Mouse (Mus musculus): Measurements from ENCODE around the gene Epn1.
A peak's percentile ranks its signal among the peaks of the same experiment; 100 is the strongest.
"Not testable (repeated sequence)": the region's sequence is repeated elsewhere in the genome, so short reads cannot be mapped to it uniquely, and the experiment has no call there.

The Epn1 gene

GRCm38 (mm10) chr7:5059421-5059820 lies 20.6 kb upstream of the Epn1 start:
- no peak for DNase-seq (ENCODE audit: low spot score)

DNA sequence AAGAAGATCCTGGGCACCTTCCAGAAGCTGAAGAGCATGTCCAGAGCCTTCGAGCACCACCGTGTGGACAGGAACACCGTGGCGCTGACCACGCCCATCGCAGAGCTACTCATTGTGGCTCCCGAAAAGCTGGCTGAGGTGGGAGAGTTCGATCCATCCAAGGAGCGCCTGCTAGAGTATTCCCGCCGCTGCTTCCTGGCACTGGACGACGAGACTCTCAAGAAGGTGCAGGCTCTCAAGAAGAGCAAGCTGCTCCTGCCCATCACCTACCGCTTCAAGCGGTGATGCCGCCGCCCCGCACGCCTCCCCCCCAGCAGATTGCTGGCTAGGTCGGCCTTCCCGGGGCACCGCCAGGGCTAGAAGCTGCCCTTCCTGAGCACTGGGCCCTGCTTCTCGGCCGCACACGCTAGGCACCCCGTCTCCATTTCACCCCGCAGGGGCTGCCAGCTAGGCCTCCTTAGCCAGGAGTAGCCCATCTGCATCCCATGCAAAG lies 19.8 kb upstream of the Epn1 start:
- DNase-seq (ENCODE audit: low spot score) = peak; percentile 95

DNA sequence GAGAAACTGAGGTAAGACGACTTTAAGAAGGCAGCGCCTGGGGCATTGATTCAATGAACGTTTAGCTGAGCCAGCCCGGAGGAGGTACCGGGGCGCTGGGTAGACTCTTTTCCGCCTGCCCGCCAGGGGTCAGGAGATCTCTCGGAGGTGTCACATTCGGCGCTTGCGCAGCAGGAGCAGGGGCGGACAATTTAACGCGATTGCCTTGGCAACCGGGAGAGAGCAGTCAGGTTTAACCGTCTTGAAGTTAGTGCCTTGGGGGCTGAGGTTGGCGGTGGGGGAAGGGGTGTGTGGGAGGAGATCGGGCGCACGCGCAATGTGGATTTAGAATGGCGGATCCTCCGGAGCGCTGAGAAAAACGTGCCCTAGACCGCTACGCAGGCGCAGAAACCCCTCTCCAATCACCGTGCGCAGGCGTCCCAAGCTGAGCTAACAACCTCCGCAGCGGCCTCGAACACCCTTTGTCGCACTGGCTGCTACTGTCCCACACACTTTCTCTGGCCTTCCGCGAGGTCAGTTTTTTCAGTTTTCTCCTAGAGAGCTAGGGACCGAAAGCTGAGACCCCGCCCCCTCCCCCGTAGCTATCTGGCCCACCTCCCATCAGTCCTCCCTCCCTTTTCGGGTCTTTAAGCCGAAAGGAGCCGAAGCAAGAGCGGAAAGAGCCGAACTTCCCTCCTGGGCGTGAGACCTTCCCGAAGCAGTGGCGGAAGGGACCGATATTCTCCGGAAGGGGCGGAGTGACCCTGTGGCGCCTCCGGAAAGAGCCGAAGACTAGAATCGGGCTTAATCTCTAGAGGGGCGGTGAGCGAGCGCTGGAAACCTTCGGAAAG lies 18.9 kb upstream of the Epn1 start:
- peak; percentile 99 for DNase-seq (ENCODE audit: low spot score)

DNA sequence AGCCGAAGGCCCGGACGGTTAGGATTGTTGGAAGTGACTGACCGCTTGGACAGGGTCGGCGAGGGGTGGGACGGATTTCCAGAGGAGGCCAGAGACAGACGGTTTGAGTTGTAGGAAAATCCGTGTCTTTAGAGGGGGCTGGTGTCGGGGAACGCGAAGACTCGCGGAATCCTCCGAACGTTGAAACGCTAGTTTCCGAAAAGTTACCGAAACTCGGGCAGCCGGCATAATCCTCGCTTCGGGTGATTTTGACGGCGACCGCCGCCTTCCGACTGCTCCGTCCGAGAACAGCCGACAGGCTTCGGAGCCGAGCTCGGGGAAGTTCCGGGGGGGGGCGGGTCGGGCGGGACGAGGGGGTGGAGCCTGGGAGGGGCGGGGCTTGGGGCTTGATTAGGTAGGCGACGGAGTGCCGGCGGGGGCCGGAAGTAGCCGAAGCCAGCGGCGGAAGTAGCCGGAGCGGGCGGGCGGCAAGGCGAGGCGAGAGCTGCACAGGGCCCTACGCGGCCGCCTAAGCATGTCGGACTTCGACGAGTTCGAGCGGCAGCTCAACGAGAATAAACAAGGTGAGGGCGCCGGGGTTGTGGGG lies 18.2 kb upstream of the Epn1 start, which contains the start of gene U2af2:
TSS of gene U2af2 (plus strand) at position 370 of the 586 bp plus-strand sequence.
- DNase-seq (ENCODE audit: low spot score) = peak; percentile 88

DNA sequence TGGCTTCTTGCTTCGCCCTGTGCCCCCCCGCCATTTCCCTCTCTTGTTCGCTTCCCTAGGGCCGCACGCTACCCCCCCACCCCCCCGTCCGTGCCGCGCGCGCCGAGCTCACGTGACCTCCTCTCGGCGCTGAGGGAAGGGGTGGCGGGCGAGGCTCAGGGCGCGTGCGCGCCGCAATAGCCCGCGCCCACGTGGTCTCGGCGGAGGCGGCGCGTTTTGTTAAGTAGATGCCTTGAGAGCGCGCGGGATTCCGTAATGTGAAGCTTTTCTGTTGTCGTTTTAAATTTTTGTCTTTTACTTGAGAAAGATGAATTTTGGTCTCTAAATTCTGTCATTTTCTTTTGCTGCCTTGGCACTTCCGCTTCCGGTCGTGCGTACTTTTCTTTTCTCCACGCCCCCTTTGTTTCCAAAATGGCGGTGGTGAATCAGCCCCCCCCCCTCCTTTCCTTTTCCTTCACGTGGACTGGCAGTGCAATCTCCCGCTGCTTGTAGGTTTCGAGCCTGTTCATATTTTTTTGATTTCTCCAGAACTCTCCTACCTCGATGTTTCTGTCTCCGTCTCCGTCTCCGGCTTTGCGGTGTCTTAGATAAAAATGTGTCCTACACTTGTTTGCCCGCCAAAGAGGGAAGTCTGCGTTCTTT lies 17.6 kb upstream of the Epn1 start:
- DNase-seq (ENCODE audit: low spot score) = peak; percentile 90

DNA sequence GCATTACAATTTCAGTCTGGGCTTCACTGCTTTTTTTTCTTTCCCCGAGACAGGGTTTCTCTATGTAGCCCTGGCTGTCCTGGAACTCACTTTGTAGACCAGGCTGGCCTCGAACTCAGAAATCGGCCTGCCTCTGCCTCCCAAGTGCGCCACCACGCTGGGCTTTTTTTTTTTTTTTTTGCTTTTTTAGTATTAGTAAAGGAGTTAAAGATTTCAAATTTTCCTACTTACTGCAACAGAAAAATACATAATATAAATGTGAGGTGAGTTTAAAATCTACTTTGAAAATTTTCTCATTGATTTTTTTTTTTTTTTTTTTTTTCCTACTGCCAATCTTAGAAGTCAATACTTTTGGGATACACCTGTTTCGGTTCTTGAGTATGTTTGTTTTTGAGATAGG lies 15.1 kb upstream of the Epn1 start:
- DNase-seq (ENCODE audit: low spot score) = no peak

DNA sequence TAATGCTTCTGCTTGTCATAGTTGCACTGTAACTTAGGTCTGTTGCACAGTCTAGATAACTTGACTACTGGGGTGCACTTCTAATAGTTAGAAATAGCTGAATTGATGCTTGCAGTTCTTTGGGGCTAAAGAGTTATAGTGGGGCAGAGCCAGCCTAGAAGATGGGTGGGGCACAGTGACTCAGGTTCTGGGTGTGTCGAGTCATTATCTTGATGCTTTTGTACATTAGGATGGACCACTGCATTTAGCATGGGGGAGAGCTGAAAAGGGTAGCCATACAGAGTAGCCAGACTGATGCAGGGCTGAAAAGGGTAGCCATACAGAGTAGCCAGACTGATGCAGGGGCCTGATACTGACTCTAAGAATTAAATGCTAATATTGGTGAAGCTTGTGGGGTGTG lies 6.4 kb upstream of the Epn1 start:
- no peak for DNase-seq (ENCODE audit: low spot score)

GRCm38 (mm10) chr7:5074984-5075383 lies 5.1 kb upstream of the Epn1 start:
- DNase-seq (ENCODE audit: low spot score) = no peak

- DNase-seq (ENCODE audit: low spot score) = no peak
Observed at GRCm38 (mm10) chr7:5076931-5077330, 3.1 kb upstream of the Epn1 start.

GRCm38 (mm10) chr7:5079365-5080009 lies 548 bp upstream of the Epn1 start:
- not testable (repeated sequence) for DNase-seq (ENCODE audit: low spot score)

DNA sequence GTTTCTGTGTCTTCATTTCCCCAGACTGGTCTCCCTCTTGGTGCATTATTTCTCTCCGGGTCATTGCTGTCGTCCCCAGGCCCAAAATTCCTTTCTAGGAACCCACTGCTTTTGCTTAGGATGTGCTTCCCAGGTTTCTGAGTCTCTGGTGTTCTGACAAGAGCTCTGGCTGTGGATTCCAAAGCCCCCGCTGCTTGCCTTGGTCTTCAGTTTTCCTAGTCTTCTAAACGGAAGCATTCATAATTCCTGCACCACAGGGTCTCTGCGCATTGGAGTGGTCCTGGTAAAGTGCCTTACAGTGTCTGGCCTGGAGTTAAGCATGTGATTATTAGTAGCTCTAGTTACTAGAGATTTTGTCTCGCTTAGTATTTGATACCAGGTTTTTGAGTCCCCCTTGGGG lies 780 bp downstream of the Epn1 start:
- DNase-seq (ENCODE audit: low spot score) = no peak

- no peak for DNase-seq (ENCODE audit: low spot score)
Observed at GRCm38 (mm10) chr7:5081241-5081640, 1.2 kb downstream of the Epn1 start.

DNA sequence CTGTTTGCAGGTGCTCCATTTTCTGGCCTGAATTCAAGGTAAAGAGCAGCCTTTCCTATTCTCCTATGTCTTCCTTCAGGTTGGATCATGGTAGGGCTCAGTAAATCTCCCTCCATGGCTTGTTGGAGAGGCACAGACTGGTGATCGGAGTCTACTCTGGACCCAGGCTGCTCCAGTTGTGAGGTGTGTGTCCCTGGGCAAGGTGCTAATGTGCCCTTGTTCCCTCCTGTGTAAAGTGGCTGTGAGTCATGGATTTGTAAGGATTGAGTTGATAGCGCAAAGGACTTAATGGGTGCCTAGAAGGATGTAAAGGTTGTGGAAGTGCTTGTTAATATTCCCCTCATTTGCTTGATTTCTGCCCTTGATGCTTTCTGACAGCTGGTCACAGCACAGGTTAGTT lies 1.9 kb downstream of the Epn1 start:
- DNase-seq (ENCODE audit: low spot score) = no peak

- DNase-seq (ENCODE audit: low spot score) = no peak
Observed at GRCm38 (mm10) chr7:5083325-5084105, 3.5 kb downstream of the Epn1 start.

- DNase-seq (ENCODE audit: low spot score) = no peak
Observed at GRCm38 (mm10) chr7:5085512-5085911, 5.5 kb downstream of the Epn1 start.

GRCm38 (mm10) chr7:5086921-5087440 lies 6.9 kb downstream of the Epn1 start:
- no peak for DNase-seq (ENCODE audit: low spot score)

GRCm38 (mm10) chr7:5087886-5088285 lies 7.9 kb downstream of the Epn1 start:
- no peak for DNase-seq (ENCODE audit: low spot score)

DNA sequence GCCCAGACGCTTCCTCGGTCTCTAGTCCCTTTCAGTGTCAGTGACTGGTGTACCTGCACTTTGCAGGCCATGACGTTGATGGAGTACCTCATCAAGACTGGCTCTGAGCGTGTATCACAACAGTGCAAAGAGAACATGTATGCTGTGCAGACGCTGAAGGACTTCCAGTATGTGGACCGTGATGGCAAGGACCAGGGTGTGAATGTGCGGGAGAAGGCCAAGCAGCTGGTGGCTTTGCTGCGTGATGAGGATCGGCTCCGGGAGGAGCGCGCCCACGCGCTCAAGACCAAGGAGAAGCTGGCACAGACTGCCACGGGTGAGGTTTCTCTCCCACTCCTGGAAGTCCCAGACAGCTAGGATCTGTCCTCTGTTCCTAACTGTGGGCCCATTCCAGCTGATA lies 9.8 kb downstream of the Epn1 start:
- no peak for DNase-seq (ENCODE audit: low spot score)

DNA sequence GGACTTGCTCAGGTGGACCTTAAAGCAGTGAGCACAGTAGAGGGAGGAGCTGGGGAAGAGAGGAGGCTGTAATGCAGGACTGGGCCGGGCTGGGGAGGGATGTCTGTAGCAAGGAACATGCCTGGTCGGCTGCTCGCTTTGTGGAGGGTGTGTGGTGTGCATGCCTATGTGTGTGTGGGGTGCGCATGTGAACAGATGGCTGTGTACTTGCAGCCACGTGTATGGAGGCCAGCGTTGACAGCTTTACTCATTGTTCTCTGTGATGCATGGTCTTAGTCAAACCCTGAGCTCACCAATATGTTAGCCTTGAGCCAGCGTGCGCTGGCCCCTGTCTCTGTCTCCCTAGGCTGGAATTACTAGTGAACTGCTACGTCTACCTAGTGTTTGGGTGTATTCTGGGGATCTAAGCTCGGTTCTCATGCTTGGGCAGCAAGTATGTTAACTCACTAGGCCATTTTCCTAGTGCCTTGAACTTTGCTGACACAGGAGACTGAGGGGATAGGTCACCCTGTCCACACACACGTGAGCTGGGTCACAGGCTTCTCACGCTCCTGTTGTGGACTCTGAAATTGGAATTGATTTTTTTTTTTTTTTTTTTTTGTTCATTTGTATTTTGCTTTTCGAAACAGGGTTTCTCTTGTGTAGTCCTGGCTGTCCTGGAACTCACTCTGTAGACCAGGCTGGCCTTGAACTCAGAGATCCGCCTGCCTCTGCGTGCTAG lies 11.1 kb downstream of the Epn1 start:
- DNase-seq (ENCODE audit: low spot score) = no peak

DNA sequence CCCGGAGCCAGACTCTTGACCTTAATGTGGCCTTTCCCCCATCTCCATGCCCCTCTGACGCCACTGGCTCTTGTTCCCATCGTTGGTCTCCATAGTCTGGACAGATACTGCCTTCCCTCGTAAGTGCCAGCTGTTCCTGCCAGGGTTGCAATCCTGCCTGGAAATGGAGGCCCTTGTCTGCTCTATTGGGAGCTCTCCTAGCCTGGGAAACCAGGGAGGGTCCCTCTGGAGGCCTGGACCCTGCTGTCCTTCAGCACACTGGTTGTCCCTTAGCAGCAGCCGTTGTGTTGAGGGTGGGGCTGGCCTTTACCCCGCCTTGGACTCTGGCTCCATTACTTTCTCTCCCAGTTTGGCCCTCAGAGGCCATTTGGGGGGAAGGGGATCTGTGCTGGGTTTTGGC lies 12.3 kb downstream of the Epn1 start:
- no peak for DNase-seq (ENCODE audit: low spot score)

Measured in embryo, embryonic 10 days (tissue).